Mouse (Mus musculus) CH12.LX (cell line): ENCODE measurements around the gene Nfatc2. TPM values are rescaled to one million over a fixed set of nuclear protein-coding genes. Genes with fewer than 3 reads are reported as not detected.

Experiments
- DNase-seq: peaks from one replicate; pipeline ENCODE4 v3.0.0-alpha.2; 2013; ENCODE audit errors: extremely low read depth
- H3K27ac ChIP-seq: 2 replicates; pipeline ENCODE4 v1.5.1; 2012; ENCODE audit warnings: low read depth, mild to moderate bottlenecking, control low read depth, moderate library complexity; ENCODE audit not compliant: insufficient read depth
- H3K27me3 ChIP-seq: replicated peaks from 2 replicates; pipeline ENCODE3; 2012; ENCODE audit warnings: inconsistent platforms
- H3K36me3 ChIP-seq, 2 experiments: replicated peaks in 1 of 2; 2 replicates each; pipeline versions ENCODE3 to v1.6.1; 2012; ENCODE audit warnings: inconsistent platforms in 1 of 2, low read length in 1 of 2, mild to moderate bottlenecking in 1 of 2, mixed read lengths in 1 of 2, moderate library complexity in 1 of 2; ENCODE audit not compliant: control insufficient read depth in 1 of 2, insufficient read depth in 1 of 2
- H3K4me1 ChIP-seq, 2 experiments: 2 replicates each; pipeline ENCODE4 v1.6.1; 2012; ENCODE audit warnings: inconsistent platforms in 1 of 2, moderate library complexity in 1 of 2; ENCODE audit not compliant: insufficient read depth in 2 of 2, control insufficient read depth in 1 of 2
- H3K4me2 ChIP-seq: 2 replicates; pipeline ENCODE4 v1.6.1; 2012; ENCODE audit warnings: low read depth, mild to moderate bottlenecking, control low read depth; ENCODE audit not compliant: poor library complexity, insufficient read depth, severe bottlenecking
- H3K4me3 ChIP-seq, 3 experiments: fragments of 150-350 bp in 1 of 3; sonication (generic) in 1 of 3; replicated peaks in 1 of 3; 2 replicates each; pipeline versions ENCODE3 to v1.5.1; 2011 to 2012; ENCODE audit warnings: low read depth in 2 of 3, low read length in 2 of 3, mild to moderate bottlenecking in 2 of 3, moderate library complexity in 2 of 3, control low read depth in 1 of 3, improper control_type of control experiment in 1 of 3, inconsistent platforms in 1 of 3, mixed read lengths in 1 of 3; ENCODE audit not compliant: poor library complexity in 1 of 3
- H3K79me2 ChIP-seq: replicated peaks from 2 replicates; pipeline ENCODE4 v1.6.1; 2012; ENCODE audit warnings: mild to moderate bottlenecking, moderate library complexity; ENCODE audit not compliant: control insufficient read depth, poor library complexity, insufficient read depth, severe bottlenecking; ENCODE audit errors: extremely low read depth
- H3K9ac ChIP-seq: 2 replicates; pipeline ENCODE4 v1.6.1; 2012; ENCODE audit warnings: low read depth, mild to moderate bottlenecking, control low read depth, moderate library complexity; ENCODE audit not compliant: insufficient read depth
- H3K9me3 ChIP-seq: replicated peaks from 2 replicates; pipeline ENCODE3; 2012; ENCODE audit warnings: low read length, inconsistent platforms, mixed read lengths
- BHLHE40 ChIP-seq: IDR thresholded peaks from 2 replicates; pipeline ENCODE4 v1.6.1; 2011; ENCODE audit warnings: mild to moderate bottlenecking, low read depth, low read length, improper control_type of control experiment
- CHD1 ChIP-seq: IDR thresholded peaks from 2 replicates; pipeline ENCODE4 v1.6.1; 2012; ENCODE audit warnings: low read depth, low read length, improper control_type of control experiment, inconsistent platforms
- CHD2 ChIP-seq: IDR thresholded peaks from 2 replicates; pipeline ENCODE4 v1.6.1; 2011; ENCODE audit warnings: low read length, improper control_type of control experiment
- CTCF ChIP-seq, 2 experiments: IDR thresholded peaks in 1 of 2; conservative IDR thresholded peaks in 1 of 2; 2 replicates each; pipeline ENCODE4 v1.5.1; 2011 to 2012; ENCODE audit warnings: low read depth in 2 of 2, low read length in 2 of 2, improper control_type of control experiment in 1 of 2, inconsistent platforms in 1 of 2, mild to moderate bottlenecking in 1 of 2, moderate library complexity in 1 of 2
- ETS1 ChIP-seq: conservative IDR thresholded peaks from 2 replicates; pipeline ENCODE4 v1.6.1; 2012; ENCODE audit warnings: low read depth, mild to moderate bottlenecking, inconsistent platforms, low read length, improper control_type of control experiment, moderate library complexity
- IRF4 ChIP-seq: IDR thresholded peaks from 2 replicates; pipeline ENCODE4 v1.6.1; 2014; ENCODE audit warnings: low read depth, mild to moderate bottlenecking, inconsistent platforms, low read length, improper control_type of control experiment
- JUND ChIP-seq: conservative IDR thresholded peaks from 2 replicates; pipeline ENCODE4 v1.6.1; 2011; ENCODE audit warnings: low read depth, low read length, improper control_type of control experiment
- KAT2A ChIP-seq: IDR thresholded peaks from 2 replicates; pipeline ENCODE4 v1.6.1; 2012; ENCODE audit warnings: low read length, improper control_type of control experiment, inconsistent platforms; ENCODE audit not compliant: insufficient replicate concordance
- MAFK ChIP-seq: IDR thresholded peaks from 2 replicates; pipeline ENCODE4 v1.6.1; 2011; ENCODE audit warnings: low read length, improper control_type of control experiment; ENCODE audit not compliant: insufficient replicate concordance
- MAX ChIP-seq: IDR thresholded peaks from 2 replicates; pipeline ENCODE4 v1.6.1; 2011; ENCODE audit warnings: low read length, improper control_type of control experiment
- MAZ ChIP-seq: IDR thresholded peaks from 2 replicates; pipeline ENCODE4 v1.6.1; 2012; ENCODE audit warnings: low read depth, mild to moderate bottlenecking, inconsistent platforms, low read length, improper control_type of control experiment, moderate library complexity
- MEF2A ChIP-seq: IDR thresholded peaks from 2 replicates; pipeline ENCODE4 v1.6.1; 2014; ENCODE audit warnings: low read depth, mild to moderate bottlenecking, inconsistent platforms, low read length, improper control_type of control experiment, borderline replicate concordance
- MXI1 ChIP-seq: IDR thresholded peaks from 2 replicates; pipeline ENCODE4 v1.6.1; 2011; ENCODE audit warnings: mild to moderate bottlenecking, low read depth, low read length, improper control_type of control experiment
- NELFE ChIP-seq: IDR thresholded peaks from 2 replicates; pipeline ENCODE4 v1.6.1; 2011; ENCODE audit warnings: low read depth, low read length, improper control_type of control experiment
- PAX5 ChIP-seq: IDR thresholded peaks from 2 replicates; pipeline ENCODE4 v1.6.1; 2012; ENCODE audit warnings: low read length, inconsistent platforms, mixed read lengths
- POLR2A ChIP-seq: IDR thresholded peaks from 2 replicates; pipeline ENCODE4 v1.6.1; 2011; ENCODE audit warnings: low read depth, mild to moderate bottlenecking, improper control_type of control experiment, low read length
- RCOR1 ChIP-seq: conservative IDR thresholded peaks from 2 replicates; pipeline ENCODE4 v1.6.1; 2012; ENCODE audit warnings: low read depth, mild to moderate bottlenecking, inconsistent platforms, low read length, improper control_type of control experiment
- SIN3A ChIP-seq: IDR thresholded peaks from 2 replicates; pipeline ENCODE4 v1.6.1; 2012; ENCODE audit warnings: low read length, improper control_type of control experiment, inconsistent platforms
- SMC3 ChIP-seq: IDR thresholded peaks from 2 replicates; pipeline ENCODE4 v1.6.1; 2011; ENCODE audit warnings: low read depth, low read length, improper control_type of control experiment
- USF1 ChIP-seq: IDR thresholded peaks from 2 replicates; pipeline ENCODE4 v1.6.1; 2014; ENCODE audit warnings: low read depth, mild to moderate bottlenecking, inconsistent platforms, low read length, improper control_type of control experiment
- USF2 ChIP-seq: conservative IDR thresholded peaks from 2 replicates; pipeline ENCODE4 v1.6.1; 2011; ENCODE audit warnings: low read depth, low read length, improper control_type of control experiment
- ZC3H11A ChIP-seq: IDR thresholded peaks from 2 replicates; pipeline ENCODE4 v1.6.1; 2012; ENCODE audit warnings: low read depth, mild to moderate bottlenecking, inconsistent platforms, low read length, improper control_type of control experiment
- ZNF384 ChIP-seq: IDR thresholded peaks from 2 replicates; pipeline ENCODE4 v1.6.1; 2012; ENCODE audit warnings: low read depth, low read length, improper control_type of control experiment, inconsistent platforms
- dilution Hi-C: fragments of 300-500 bp; cut with MboI; formaldehyde crosslinking; loops from 2 replicates; pipeline ENCODE4 v1.14.3; 2020; ENCODE audit warnings: low sequenced_read_pairs; ENCODE audit not compliant: extremely low pct_unique_long_range_greater_than_20kb, extremely low pct_ligation_motif_present
- in situ Hi-C: fragments of 300-500 bp; cut with MboI; formaldehyde crosslinking; loops from 3 replicates; pipeline ENCODE4 v1.14.3; 2019; ENCODE audit warnings: low sequenced_read_pairs, low pct_ligation_motif_present, low pct_unique_long_range_greater_than_20kb, mixed read lengths
- polyA plus RNA-seq: library from polyadenylated mRNA; unstranded; fragments of >175 nt; gene quantifications from 2 replicates; pipeline ENCODE4 v1.2.1, GENCODE M21; 2012; ENCODE audit warnings: low read depth; ENCODE audit not compliant: insufficient read length
- total RNA-seq, 2 experiments: library from RNA; depleted of rRNA; stranded (reverse); fragments of 300-350 nt in 1 of 2; fragments of >200 nt in 1 of 2; gene quantifications; 2 replicates each; pipeline ENCODE4 v1.2.3; 2012 to 2014

Nfatc2 gene
- total and polyA plus RNA-seq, 3 experiments = 1.8 to 4.8 (median 3.6) TPM

DNA sequence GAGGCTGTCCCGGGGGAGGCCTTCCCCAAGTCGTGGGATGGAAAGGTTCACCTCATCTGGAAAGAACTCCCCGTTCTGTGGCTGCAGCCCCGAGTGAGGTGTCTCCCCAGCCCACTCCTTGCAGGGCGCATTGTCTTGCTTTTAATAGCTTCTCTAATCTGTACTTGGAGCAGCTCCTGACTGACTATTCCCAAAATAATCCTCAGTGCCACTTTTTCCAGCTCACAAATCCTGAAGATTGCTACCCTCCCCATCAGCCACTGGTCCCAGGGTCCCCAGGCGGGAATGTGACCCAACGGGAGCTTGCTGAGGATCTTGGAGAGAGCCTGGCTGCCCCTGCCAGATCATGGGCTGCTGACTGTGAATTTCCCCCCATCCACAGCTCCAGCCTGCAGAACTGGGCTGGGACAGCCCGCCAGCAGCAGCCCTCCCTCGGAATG is 6.7 kb upstream of the Nfatc2 start:
- peaks cover 4% of the 10 kb centered on the region for H3K27me3 ChIP-seq
- no peak overlapping the region for H3K9ac ChIP-seq
- no peak overlapping the region for H3K4me3 ChIP-seq
- H3K9me3 ChIP-seq = no peaks in the 10 kb centered on the region
- no peak for DNase-seq
- no peaks in the 10 kb centered on the region for H3K36me3 ChIP-seq
- no peak overlapping the region for H3K27ac ChIP-seq
- dilution Hi-C loops (no loop called here), in situ Hi-C loops (loop anchor here (5.0 kb wide), 1 partner anchor 91 kb away; no protein-coding TSS in a partner anchor)
- no peak for TF ChIP-seq POLR2A
- no peak for TF ChIP-seq USF1
- TF ChIP-seq MAX = no peak
- no peak for TF ChIP-seq ZC3H11A
- no peak for TF ChIP-seq SMC3
- TF ChIP-seq KAT2A = no peak
- H3K4me2 ChIP-seq = no peak overlapping the region
- H3K4me1 ChIP-seq = peaks cover 0 to 17% of the 10 kb centered on the region in 2 experiments; a peak in 2 of 4 replicates
- no peaks in the 10 kb centered on the region for H3K79me2 ChIP-seq

DNA sequence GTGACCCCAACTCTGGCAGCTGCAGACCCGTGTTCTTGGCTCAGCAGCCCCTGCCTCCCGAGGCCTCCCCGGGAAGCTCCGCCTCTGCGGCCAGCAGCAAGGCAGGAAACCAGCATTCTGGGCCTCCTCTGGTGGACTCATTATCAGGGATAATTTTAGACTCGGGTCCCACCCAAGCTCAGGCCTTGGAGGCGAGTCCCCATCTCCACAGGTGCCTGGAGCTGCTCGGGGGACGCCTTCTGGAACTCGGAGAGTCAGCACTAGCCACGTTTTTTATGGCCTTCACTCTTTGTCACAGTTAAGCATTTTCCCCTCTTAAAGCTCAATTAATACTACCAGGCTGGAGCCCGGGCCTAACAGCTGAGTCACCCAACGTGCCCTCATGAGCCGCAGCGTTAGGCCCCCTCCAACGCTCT is 3.2 kb upstream of the Nfatc2 start:
- Histone ChIP-seq H3K9me3 (no peaks in the 10 kb centered on the region), H3K79me2 (no peaks in the 10 kb centered on the region), H3K36me3 (no peaks in the 10 kb centered on the region), H3K4me2 (no peak overlapping the region)
- DNase-seq = no peak
- in situ Hi-C loops = loop anchor here (5.0 kb wide), 1 partner anchor 87 kb away; no protein-coding TSS in a partner anchor
- dilution Hi-C loops = no loop called here
- TF ChIP-seq IRF4 (no peak), CHD1 (no peak), BHLHE40 (no peak), JUND (no peak), MAFK (no peak), CHD2 (no peak), ZNF384 (no peak), SIN3A (no peak), RCOR1 (no peak), MAZ (no peak), MXI1 (no peak), MEF2A (no peak), ETS1 (no peak), PAX5 (no peak), CTCF (conservative IDR thresholded peaks at IDR 0.05 in 1 of 2, IDR thresholded peaks at IDR 0.05 in 1 of 2; ENCODE audit: low read depth in 2 of 2, low read length in 2 of 2) (no peak), ZC3H11A (no peak), NELFE (no peak), USF2 (no peak)
- TF ChIP-seq, all 38 proteins: peak for 0
- Histone ChIP-seq H3K4me1 (peaks cover 0 to 19% of the 10 kb centered on the region in 2 experiments; a peak in 2 of 4 replicates), H3K27me3 (peaks cover 2% of the 10 kb centered on the region), H3K27ac (no peak overlapping the region), H3K4me3 (no peak overlapping the region), H3K9ac (no peak overlapping the region)
